Mouse (Mus musculus) myocyte (in vitro differentiated cells): Measurements from ENCODE around the gene Scgb2a2. TPM values are rescaled to one million over a fixed set of nuclear protein-coding genes. Genes with fewer than 3 reads are reported as not detected.
"Not testable (repeated sequence)": the region's sequence is repeated elsewhere in the genome, so short reads cannot be mapped to it uniquely, and the experiment has no call there.

Source experiments
- H3K27me3 ChIP-seq: one replicate; pipeline ENCODE4 v1.6.1; 2011; ENCODE audit not compliant: control insufficient read depth, insufficient read depth, insufficient read length
- H3K36me3 ChIP-seq: one replicate; pipeline ENCODE4 v1.6.1; 2011; ENCODE audit not compliant: control insufficient read depth, insufficient read depth
- H3K4me2 ChIP-seq: one replicate; pipeline ENCODE4 v1.6.1; 2011; ENCODE audit warnings: low read depth, control low read depth
- H3K4me3 ChIP-seq: one replicate; pipeline ENCODE4 v1.5.1; 2011; ENCODE audit warnings: mild to moderate bottlenecking, control low read depth, moderate library complexity
- H3K79me2 ChIP-seq: one replicate; pipeline ENCODE4 v1.6.1; 2011; ENCODE audit not compliant: control insufficient read depth, insufficient read depth
- H3ac ChIP-seq: one replicate; pipeline ENCODE4 v1.6.1; 2011; ENCODE audit not compliant: control insufficient read depth, insufficient read length
- CEBPB ChIP-seq: IDR thresholded peaks from 2 replicates; pipeline ENCODE4 v1.6.1; 2011; ENCODE audit warnings: mild to moderate bottlenecking, moderate library complexity; ENCODE audit not compliant: poor library complexity, insufficient read depth, severe bottlenecking
- E2F4 ChIP-seq: IDR thresholded peaks from one replicate; pipeline ENCODE4 v1.6.1; 2011; ENCODE audit warnings: mild to moderate bottlenecking, control low read depth, moderate library complexity; ENCODE audit not compliant: insufficient read depth
- MAX ChIP-seq: IDR thresholded peaks from one replicate; pipeline ENCODE4 v1.6.1; 2011; ENCODE audit warnings: low read depth, mild to moderate bottlenecking, control low read depth
- MYOD1 ChIP-seq, 3 experiments: IDR thresholded peaks; one replicate each; pipeline ENCODE4 v1.6.1; 2011; ENCODE audit warnings: control low read depth in 2 of 3, low read depth in 2 of 3, mild to moderate bottlenecking in 2 of 3, moderate library complexity in 1 of 3; ENCODE audit not compliant: insufficient read length in 2 of 3, control insufficient read depth in 1 of 3
- MYOG ChIP-seq, 3 experiments: IDR thresholded peaks; one replicate each; pipeline ENCODE4 v1.6.1; 2011; ENCODE audit warnings: control low read depth in 2 of 3, low read depth in 2 of 3, mild to moderate bottlenecking in 2 of 3; ENCODE audit not compliant: insufficient read length in 2 of 3, control insufficient read depth in 1 of 3, insufficient read depth in 1 of 3
- POLR2A ChIP-seq: IDR thresholded peaks from one replicate; pipeline ENCODE4 v1.6.1; 2011; ENCODE audit warnings: low read depth, mild to moderate bottlenecking, control low read depth, moderate library complexity; ENCODE audit not compliant: insufficient read length
- POLR2AphosphoS2 ChIP-seq: IDR thresholded peaks from one replicate; pipeline ENCODE4 v1.6.1; 2011; ENCODE audit warnings: low read depth, control low read depth; ENCODE audit not compliant: insufficient read length
- REST ChIP-seq: IDR thresholded peaks from one replicate; pipeline ENCODE4 v1.6.1; 2011; ENCODE audit warnings: mild to moderate bottlenecking, control low read depth, moderate library complexity; ENCODE audit not compliant: insufficient read depth, insufficient read length
- SRF ChIP-seq: IDR thresholded peaks from one replicate; pipeline ENCODE4 v1.6.1; 2011; ENCODE audit warnings: low read depth; ENCODE audit not compliant: control insufficient read depth, insufficient read length
- TCF12 ChIP-seq: IDR thresholded peaks from one replicate; pipeline ENCODE4 v1.6.1; 2011; ENCODE audit warnings: mild to moderate bottlenecking, control low read depth; ENCODE audit not compliant: poor library complexity, insufficient read depth, severe bottlenecking
- TCF3 ChIP-seq: IDR thresholded peaks from one replicate; pipeline ENCODE4 v1.6.1; 2011; ENCODE audit warnings: low read depth, control low read depth; ENCODE audit not compliant: insufficient read length
- USF1 ChIP-seq: IDR thresholded peaks from one replicate; pipeline ENCODE4 v1.6.1; 2011; ENCODE audit warnings: low read depth, mild to moderate bottlenecking, control low read depth, moderate library complexity
- polyA plus RNA-seq: library from polyadenylated mRNA; unstranded; fragments of >200 nt; fragmentation: generic; extraction: Trizol; gene quantifications from one replicate; pipeline ENCODE4 v1.2.1, GENCODE M21; 2012; ENCODE audit warnings: missing spikeins

Gene Scgb2a2
- polyA plus RNA-seq, 1 experiment = not detected

- H3K79me2 ChIP-seq = peaks cover 57% of the 10 kb centered on the region
- H3ac ChIP-seq = peak overlapping the region; percentile 51
- no peaks in the 10 kb centered on the region for H3K27me3 ChIP-seq
- peak overlapping the region; percentile 94 for H3K4me2 ChIP-seq
- TF ChIP-seq MYOG (IDR thresholded peaks at IDR 0.05; ENCODE audit: control insufficient read depth in 1 of 3, insufficient read depth in 1 of 3, insufficient read length in 2 of 3, low read depth in 2 of 3) = no peak
- no peak for TF ChIP-seq SRF
- no peak for TF ChIP-seq MYOD1 (IDR thresholded peaks at IDR 0.05; ENCODE audit: control insufficient read depth in 1 of 3, insufficient read length in 2 of 3, low read depth in 2 of 3)
- no peak for TF ChIP-seq TCF12
- no peak for TF ChIP-seq CEBPB
- TF ChIP-seq USF1 = no peak
- TF ChIP-seq E2F4 = no peak
- no peak for TF ChIP-seq MAX
- no peak for TF ChIP-seq TCF3
- no peak for TF ChIP-seq POLR2AphosphoS2
- no peak for TF ChIP-seq POLR2A
- peaks cover under 1% of the 10 kb centered on the region for H3K36me3 ChIP-seq
- H3K4me3 ChIP-seq = peak overlapping the region; percentile 97
These were observed 51.1 kb downstream of the Scgb2a2 start for GRCm38 (mm10) chr19:9898339-9899066.

DNA sequence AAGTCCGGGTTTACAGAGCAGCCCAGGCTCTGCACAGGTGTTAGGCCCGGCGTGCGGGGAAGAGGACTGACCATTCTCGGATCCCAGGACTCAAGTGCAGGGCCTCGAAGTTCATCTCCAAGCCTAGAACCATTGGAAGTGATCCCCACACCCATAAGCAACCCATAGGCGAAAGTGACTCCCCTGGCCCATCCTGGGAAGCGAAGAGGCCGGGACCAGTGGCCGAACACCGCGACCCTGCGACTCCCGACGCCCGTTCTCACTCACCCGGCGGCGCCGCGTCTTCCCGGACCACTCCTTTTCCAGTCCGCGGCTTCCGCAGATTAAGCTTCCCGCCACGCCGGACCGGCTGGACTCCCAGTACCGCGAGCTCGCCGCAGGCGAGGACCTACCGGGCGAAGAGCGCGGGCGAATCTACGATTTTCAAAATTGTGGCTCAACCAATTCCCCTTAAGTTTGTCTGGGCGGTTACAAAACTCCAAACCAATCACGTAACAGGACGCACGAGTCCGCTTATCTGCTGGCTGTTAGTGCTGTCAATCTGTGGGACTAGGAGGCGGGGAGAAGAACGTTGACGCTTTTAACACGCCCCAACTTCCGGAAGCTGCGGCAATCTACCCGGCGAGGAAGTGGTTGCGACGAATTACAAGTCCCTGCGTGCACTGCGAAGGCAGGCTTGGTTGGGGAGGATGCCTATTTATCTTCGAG lies 51.9 kb downstream of the Scgb2a2 start, which contains the start of gene Incenp:
Gene Incenp, minus strand, starts transcription at position 480 of the 708 bp plus-strand sequence.
- peak within 1 kb of the TSS; percentile 94 for H3K4me2 ChIP-seq
- TF ChIP-seq E2F4 = peak; percentile 99
- no peak for TF ChIP-seq USF1
- peak; percentile 95 for TF ChIP-seq POLR2A
- TF ChIP-seq MYOD1 (IDR thresholded peaks at IDR 0.05; ENCODE audit: control insufficient read depth in 1 of 3, insufficient read length in 2 of 3, low read depth in 2 of 3) = no peak
- TF ChIP-seq REST = no peak
- TF ChIP-seq TCF3 = no peak
- no peak for TF ChIP-seq TCF12
- TF ChIP-seq SRF = no peak
- TF ChIP-seq MAX = peak; percentile 7
- no peak for TF ChIP-seq MYOG (IDR thresholded peaks at IDR 0.05; ENCODE audit: control insufficient read depth in 1 of 3, insufficient read depth in 1 of 3, insufficient read length in 2 of 3, low read depth in 2 of 3)
- peak; percentile 94 for TF ChIP-seq POLR2AphosphoS2
- TF ChIP-seq CEBPB = peak; percentile 73; the same call in 1 of the 2 replicates
- peak within 1 kb of the TSS; percentile 97 for H3K4me3 ChIP-seq
- no peaks in the 10 kb centered on the region for H3K36me3 ChIP-seq
- no peaks in the 10 kb centered on the region for H3K27me3 ChIP-seq
- H3K79me2 ChIP-seq = peaks cover 50% of the 10 kb centered on the region
- peak within 1 kb of the TSS; percentile 51 for H3ac ChIP-seq

- no peaks in the 10 kb centered on the region for H3K36me3 ChIP-seq
- peak overlapping the region; percentile 92 for H3K4me2 ChIP-seq
- H3K4me3 ChIP-seq = peak overlapping the region; percentile 97
- TF ChIP-seq MAX = no peak
- TF ChIP-seq CEBPB = no peak
- TF ChIP-seq TCF3 = no peak
- no peak for TF ChIP-seq POLR2A
- TF ChIP-seq E2F4 = no peak
- no peak for TF ChIP-seq MYOG (IDR thresholded peaks at IDR 0.05; ENCODE audit: control insufficient read depth in 1 of 3, insufficient read depth in 1 of 3, insufficient read length in 2 of 3, low read depth in 2 of 3)
- H3ac ChIP-seq = peak overlapping the region; percentile 51
- peaks cover 45% of the 10 kb centered on the region for H3K79me2 ChIP-seq
- no peaks in the 10 kb centered on the region for H3K27me3 ChIP-seq
These were observed 52.4 kb downstream of the Scgb2a2 start for GRCm38 (mm10) chr19:9899780-9900146.

GRCm38 (mm10) chr19:9900696-9901095 lies 53.3 kb downstream of the Scgb2a2 start:
- Histone ChIP-seq H3K79me2 (peaks cover 35% of the 10 kb centered on the region), H3K4me3 (peak overlapping the region; percentile 97), H3K4me2 (peak overlapping the region; percentile 92)
- not testable (repeated sequence) for H3K36me3 ChIP-seq, H3ac ChIP-seq, H3K27me3 ChIP-seq

Other genes starting within 250 kb of the Scgb2a2 start
- 39.0 TPM for gene Incenp, start 52.0 kb downstream of the Scgb2a2 start, polyA plus RNA-seq
- gene Fth1, start 133.0 kb downstream of the Scgb2a2 start, polyA plus RNA-seq = 6,603 TPM
- gene Best1, start 154.1 kb downstream of the Scgb2a2 start, polyA plus RNA-seq = 6.6 TPM
- gene Rab3il1, start 154.1 kb downstream of the Scgb2a2 start, polyA plus RNA-seq = 15.2 TPM
- 557 TPM for gene Fads3, start 194.0 kb downstream of the Scgb2a2 start, polyA plus RNA-seq